Mouse (Mus musculus) small intestine, adult 2 months (tissue): ENCODE data around the gene Fndc4.

Experiments used
- CTCF ChIP-seq: fragments of 200-500 bp; IDR thresholded peaks from 2 replicates; pipeline ENCODE4 v1.5.1; 2012; ENCODE audit warnings: low read depth, mild to moderate bottlenecking, control low read depth, inconsistent platforms, low read length, moderate library complexity, mixed read lengths; ENCODE audit not compliant: insufficient replicate concordance, insufficient read length; ENCODE audit errors: extremely low read depth
- POLR2A ChIP-seq: fragments of 200-500 bp; IDR thresholded peaks from 2 replicates; pipeline ENCODE4 v1.6.1; 2012; ENCODE audit warnings: low read depth, mild to moderate bottlenecking, control low read depth, inconsistent platforms, low read length, moderate library complexity

GRCm38 (mm10) chr5:31267686-31268085 lies 28.2 kb downstream of the Fndc4 start:
- TF ChIP-seq CTCF, result no peak
- TF ChIP-seq POLR2A, result no peak
